Mouse (Mus musculus) erythroid progenitor cell, adult 5-6 weeks (primary cell): ENCODE data around the gene Med1. TPM values are rescaled to one million over a fixed set of nuclear protein-coding genes. Genes with fewer than 3 reads are reported as not detected.
A peak's percentile ranks its signal among the peaks of the same experiment; 100 is the strongest.
"Not testable (repeated sequence)": the region's sequence is repeated elsewhere in the genome, so short reads cannot be mapped to it uniquely, and the experiment has no call there.

Experiments used
- ATAC-seq: replicated peaks from 2 replicates; pipeline ENCODE4 v1.8.0; 2016; ENCODE audit warnings: moderate number of reproducible peaks, mild to moderate bottlenecking, moderate TSS enrichment, inconsistent platforms; ENCODE audit not compliant: poor library complexity, low FRiP score, severe bottlenecking
- total RNA-seq, 2 experiments: library from RNA; stranded (forward) in 1 of 2; stranded (reverse) in 1 of 2; fragments of 150-400 nt in 1 of 2; fragments of 186-747, 209-891 nt in 1 of 2; gene quantifications; 2 replicates each; pipeline versions ENCODE4 v1.2.3 to v1.2.4; 2015 to 2017; ENCODE audit warnings: low replicate concordance in 2 of 2

Med1 gene
- total RNA-seq (2015; ENCODE audit: low replicate concordance): 46.9 and 62.9 TPM in 2 replicates
- total RNA-seq (2017; ENCODE audit: low replicate concordance): 29.0 and 35.2 TPM in 2 replicates

GRCm38 (mm10) chr11:98192901-98193805 is at the start of gene Med1:
Med1 (minus strand) TSS chr11:98193293.
- ATAC-seq: peak; percentile 96

GRCm38 (mm10) chr11:98238995-98239394 is 45.9 kb upstream of the Med1 start:
- no peak for ATAC-seq

- ATAC-seq: no peak
These were observed 45.3 kb upstream of the Med1 start for GRCm38 (mm10) chr11:98238416-98238815.

GRCm38 (mm10) chr11:98226349-98226748 is 33.3 kb upstream of the Med1 start:
- ATAC-seq: no peak

- peak; percentile 83 for ATAC-seq
These were observed 20.2 kb upstream of the Med1 start for GRCm38 (mm10) chr11:98213311-98213710.

GRCm38 (mm10) chr11:98209661-98210060 is 16.6 kb upstream of the Med1 start:
- not testable (repeated sequence) for ATAC-seq

GRCm38 (mm10) chr11:98206281-98206680 is 13.2 kb upstream of the Med1 start:
- not testable (repeated sequence) for ATAC-seq

GRCm38 (mm10) chr11:98205463-98205862 is 12.4 kb upstream of the Med1 start:
- ATAC-seq: no peak

GRCm38 (mm10) chr11:98203931-98204421 is 10.9 kb upstream of the Med1 start:
- ATAC-seq: peak; percentile 53

GRCm38 (mm10) chr11:98203351-98203911 is 10.3 kb upstream of the Med1 start:
- ATAC-seq: peak; percentile 13; the same call in 1 of the 2 replicates

GRCm38 (mm10) chr11:98202641-98203350 is 9.7 kb upstream of the Med1 start, which contains the start of gene Cdk12:
Cdk12 (plus strand) TSS chr11:98203059.
- ATAC-seq: peak; percentile 85

- ATAC-seq: no peak
These were observed 8.9 kb upstream of the Med1 start for GRCm38 (mm10) chr11:98201791-98202640.

GRCm38 (mm10) chr11:98190820-98191219 is 2.3 kb downstream of the Med1 start:
- no peak for ATAC-seq

- no peak for ATAC-seq
These were observed 5.3 kb downstream of the Med1 start for GRCm38 (mm10) chr11:98187640-98188395.

GRCm38 (mm10) chr11:98182149-98182548 is 10.9 kb downstream of the Med1 start:
- peak; percentile 93 for ATAC-seq

- no peak for ATAC-seq
These were observed 24.7 kb downstream of the Med1 start for GRCm38 (mm10) chr11:98168400-98168799.

- no peak for ATAC-seq
These were observed 38.0 kb downstream of the Med1 start for GRCm38 (mm10) chr11:98155094-98155493.

- no peak for ATAC-seq
These were observed 42.4 kb downstream of the Med1 start for GRCm38 (mm10) chr11:98150625-98151156.
